Mouse (Mus musculus) 3T3-L1 (cell line): ENCODE results near the gene Cd96.
A peak's percentile ranks its signal among the peaks of the same experiment; 100 is the strongest.

Experiments used
- DNase-seq: peaks from one replicate; pipeline ENCODE4 v3.0.0-alpha.2; 2015; ENCODE audit warnings: low read depth, low spot score

The Cd96 gene

GRCm38 (mm10) chr16:46046906-46047305 lies 73.1 kb downstream of the Cd96 start:
- DNase-seq, result no peak

GRCm38 (mm10) chr16:46036261-46036660 lies 83.8 kb downstream of the Cd96 start:
- DNase-seq, result no peak

- DNase-seq, result peak; percentile 65
Observed at GRCm38 (mm10) chr16:46033896-46034295, 86.2 kb downstream of the Cd96 start.

- DNase-seq, result no peak
Observed at GRCm38 (mm10) chr16:46022958-46023491, 97.0 kb downstream of the Cd96 start.

GRCm38 (mm10) chr16:46022189-46022928 lies 97.7 kb downstream of the Cd96 start:
- peak; percentile 92 for DNase-seq

- DNase-seq, result no peak
Observed at GRCm38 (mm10) chr16:46021302-46021701, 98.7 kb downstream of the Cd96 start.

GRCm38 (mm10) chr16:46020396-46020795 lies 99.7 kb downstream of the Cd96 start:
- no peak for DNase-seq

GRCm38 (mm10) chr16:46019799-46020198 lies 100.3 kb downstream of the Cd96 start:
- DNase-seq, result no peak

- no peak for DNase-seq
Observed at GRCm38 (mm10) chr16:46019359-46019758, 100.7 kb downstream of the Cd96 start.

GRCm38 (mm10) chr16:46011696-46012095 lies 108.4 kb downstream of the Cd96 start:
- DNase-seq, result no peak

- DNase-seq, result peak; percentile 53
Observed at GRCm38 (mm10) chr16:46010906-46011220, 109.2 kb downstream of the Cd96 start.

- peak; percentile 98 for DNase-seq
Observed at GRCm38 (mm10) chr16:46010153-46010905, 109.7 kb downstream of the Cd96 start, which contains the start of gene Plcxd2. Plcxd2 (minus strand) TSS chr16:46010218.

GRCm38 (mm10) chr16:46009717-46010116 lies 110.3 kb downstream of the Cd96 start:
- peak; percentile 58 for DNase-seq

- DNase-seq, result peak; percentile 37
Observed at GRCm38 (mm10) chr16:46008766-46009165, 111.3 kb downstream of the Cd96 start.

GRCm38 (mm10) chr16:46008036-46008605 lies 111.9 kb downstream of the Cd96 start:
- peak; percentile 94 for DNase-seq

- no peak for DNase-seq
Observed at GRCm38 (mm10) chr16:46006261-46006660, 113.8 kb downstream of the Cd96 start.

- DNase-seq, result no peak
Observed at GRCm38 (mm10) chr16:46001550-46002166, 118.4 kb downstream of the Cd96 start.

- no peak for DNase-seq
Observed at GRCm38 (mm10) chr16:46000976-46001375, 119.1 kb downstream of the Cd96 start.

GRCm38 (mm10) chr16:45999374-46000191 lies 120.5 kb downstream of the Cd96 start:
- no peak for DNase-seq

- DNase-seq, result no peak
Observed at GRCm38 (mm10) chr16:45998231-45998630, 121.8 kb downstream of the Cd96 start.
